Mouse (Mus musculus): ENCODE measurements around the gene Tor1b. TPM values are rescaled to one million over a fixed set of nuclear protein-coding genes. Genes with fewer than 3 reads are reported as not detected.
"Not testable (repeated sequence)": the region's sequence is repeated elsewhere in the genome, so short reads cannot be mapped to it uniquely, and the experiment has no call there.

Gene Tor1b
- polyA plus RNA-seq, 1 experiment, result 41.7 TPM

DNA sequence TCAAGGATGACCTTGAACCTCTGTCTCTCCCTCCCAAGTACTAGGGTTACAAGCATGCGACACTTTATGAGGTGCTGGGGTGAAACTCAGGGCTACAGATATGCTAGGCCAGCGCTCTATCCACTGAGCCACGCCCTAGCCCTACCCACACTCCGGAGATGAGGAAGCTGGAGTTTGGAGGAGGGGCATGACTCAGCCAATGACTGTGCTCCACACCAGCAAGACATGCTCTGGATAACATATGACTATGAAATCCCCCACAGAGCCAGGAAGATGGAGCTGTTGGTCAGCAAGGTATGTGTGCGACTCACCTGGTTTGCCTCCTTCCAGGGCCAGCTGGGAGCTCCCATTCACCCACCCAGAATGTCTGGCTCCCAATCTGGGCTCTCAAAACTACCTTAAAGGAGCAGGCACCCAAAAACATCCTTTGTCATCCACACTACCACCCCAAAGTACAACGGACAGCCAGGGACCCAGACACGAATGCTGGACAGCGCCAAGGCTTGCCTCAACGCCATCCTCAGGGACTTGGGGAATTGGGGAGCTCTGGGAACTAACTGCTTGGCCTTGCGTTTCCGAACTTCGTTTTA is 23.8 kb upstream of the Tor1b start:
- Histone ChIP-seq H3K4me1 (replicated peaks; ENCODE audit: control insufficient read depth, insufficient read depth, low read length) (peaks cover 14% of the 10 kb centered on the region), H3K4me3 (ENCODE audit: control insufficient read depth, insufficient read depth, low read length) (peak overlapping the region; percentile 5; the same call in 1 of the 2 replicates), H3K27ac (ENCODE audit: control insufficient read depth, insufficient read depth, low read length) (peak overlapping the region; percentile 42; the same call in 1 of the 2 replicates), H3K36me3 (ENCODE audit: control insufficient read depth, insufficient read depth, low read length) (no peaks in the 10 kb centered on the region), H3K27me3 (ENCODE audit: control insufficient read depth, insufficient read depth, low read length) (no peaks in the 10 kb centered on the region)
- DNase-seq, result no peak
- TF ChIP-seq CTCF (IDR thresholded peaks at IDR 0.05; ENCODE audit: borderline replicate concordance, control insufficient read depth, extremely low read depth, insufficient read depth, low read length, poor library complexity), result no peak
- no peak for TF ChIP-seq POLR2A (IDR thresholded peaks at IDR 0.05; ENCODE audit: control insufficient read depth, extremely low read depth, insufficient read depth, low read length, poor library complexity)
- WGBS, result 27% methylated on average over 12 of the region's 12 CpGs

DNA sequence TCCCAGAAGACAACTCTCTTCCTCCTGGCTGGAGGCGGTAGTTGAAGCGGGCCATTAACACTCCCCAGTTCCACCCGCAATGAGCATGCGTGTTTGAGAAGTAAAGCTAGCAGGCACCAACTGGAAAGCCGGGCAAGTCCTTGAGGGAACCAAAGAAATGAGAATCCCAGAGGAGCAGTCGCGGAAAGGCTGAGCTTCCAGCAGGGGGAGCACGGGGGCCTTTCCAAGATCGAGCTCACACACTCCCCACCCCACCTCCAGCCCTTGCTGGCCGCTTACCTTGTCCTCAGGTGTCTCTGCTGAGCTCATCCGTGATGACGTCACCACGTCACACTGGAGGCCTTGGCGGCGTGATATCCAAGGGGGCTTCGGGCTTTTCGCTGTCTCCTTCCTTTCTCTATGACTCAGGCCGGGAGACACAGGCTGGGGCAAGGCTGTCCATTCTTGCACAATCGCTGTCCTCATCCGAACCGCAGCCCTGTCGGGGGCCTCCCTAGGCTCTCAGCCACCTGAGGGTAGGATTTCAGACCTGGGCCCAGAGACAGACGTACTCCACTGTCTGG is 23.2 kb upstream of the Tor1b start, which contains the start of gene Ptges:
TSS of gene Ptges (minus strand) at position 381 of the 563 bp plus-strand sequence.
- peak; percentile 63 for DNase-seq
- TF ChIP-seq POLR2A (IDR thresholded peaks at IDR 0.05; ENCODE audit: control insufficient read depth, extremely low read depth, insufficient read depth, low read length, poor library complexity) (no peak), CTCF (IDR thresholded peaks at IDR 0.05; ENCODE audit: borderline replicate concordance, control insufficient read depth, extremely low read depth, insufficient read depth, low read length, poor library complexity) (peak; percentile 65; the same call in 1 of the 2 replicates)
- Histone ChIP-seq H3K36me3 (ENCODE audit: control insufficient read depth, insufficient read depth, low read length) (no peaks in the 10 kb centered on the region), H3K4me3 (ENCODE audit: control insufficient read depth, insufficient read depth, low read length) (peak within 1 kb of the TSS; percentile 5; the same call in 1 of the 2 replicates), H3K4me1 (replicated peaks; ENCODE audit: control insufficient read depth, insufficient read depth, low read length) (peaks cover 14% of the 10 kb centered on the region), H3K27ac (ENCODE audit: control insufficient read depth, insufficient read depth, low read length) (peak within 1 kb of the TSS; percentile 42; the same call in 1 of the 2 replicates), H3K27me3 (ENCODE audit: control insufficient read depth, insufficient read depth, low read length) (no peaks in the 10 kb centered on the region)
- WGBS, result 8% methylated on average over 23 of the region's 23 CpGs

DNA sequence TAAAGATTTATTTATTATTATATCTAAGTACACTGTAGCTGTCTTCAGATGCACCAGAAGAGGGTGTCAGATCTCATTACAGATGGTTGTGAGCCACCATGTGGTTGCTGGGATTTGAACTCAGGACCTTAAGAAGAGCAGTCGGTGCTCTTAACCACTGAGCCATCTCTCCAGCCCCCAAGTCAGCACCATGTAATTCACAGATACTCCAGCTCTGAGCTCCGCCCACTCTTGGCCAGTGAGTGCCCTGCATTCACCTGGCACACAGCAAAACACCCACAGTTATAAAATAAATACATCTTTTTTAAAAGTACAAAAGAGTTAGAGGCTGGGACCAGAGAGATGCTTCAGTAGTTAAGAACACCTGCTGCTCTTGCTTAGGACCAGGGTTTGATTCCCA is 21.9 kb upstream of the Tor1b start:
- not testable (repeated sequence) for H3K27ac ChIP-seq (ENCODE audit: control insufficient read depth, insufficient read depth, low read length); H3K27me3 ChIP-seq (ENCODE audit: control insufficient read depth, insufficient read depth, low read length); DNase-seq; H3K36me3 ChIP-seq (ENCODE audit: control insufficient read depth, insufficient read depth, low read length); H3K4me3 ChIP-seq (ENCODE audit: control insufficient read depth, insufficient read depth, low read length)
- H3K4me1 ChIP-seq (replicated peaks; ENCODE audit: control insufficient read depth, insufficient read depth, low read length), result peaks cover 14% of the 10 kb centered on the region
- WGBS, result 97% methylated on average over 2 of the region's 2 CpGs

DNA sequence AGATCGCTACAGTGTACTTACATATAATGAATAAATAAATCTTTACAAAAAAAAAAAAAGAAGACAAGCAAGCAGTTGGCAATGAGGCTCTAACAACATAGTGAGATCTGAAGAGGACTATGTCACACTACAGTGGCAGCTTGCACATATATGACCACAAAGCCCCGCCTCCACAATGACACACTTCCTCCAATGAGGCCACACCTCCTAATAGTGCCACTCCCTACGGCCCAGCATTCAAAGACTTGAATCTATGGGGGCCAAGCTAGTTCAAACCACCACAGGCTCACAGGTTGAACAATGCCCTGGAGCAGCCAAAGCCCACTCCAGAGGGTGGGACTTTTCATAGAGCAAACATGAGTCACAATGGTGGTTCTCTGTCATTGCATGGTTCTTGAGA is 20.8 kb upstream of the Tor1b start:
- Histone ChIP-seq H3K27me3 (ENCODE audit: control insufficient read depth, insufficient read depth, low read length) (no peaks in the 10 kb centered on the region), H3K4me3 (ENCODE audit: control insufficient read depth, insufficient read depth, low read length) (no peak overlapping the region), H3K27ac (ENCODE audit: control insufficient read depth, insufficient read depth, low read length) (no peak overlapping the region), H3K36me3 (ENCODE audit: control insufficient read depth, insufficient read depth, low read length) (no peaks in the 10 kb centered on the region), H3K4me1 (replicated peaks; ENCODE audit: control insufficient read depth, insufficient read depth, low read length) (peaks cover 13% of the 10 kb centered on the region)
- TF ChIP-seq CTCF (IDR thresholded peaks at IDR 0.05; ENCODE audit: borderline replicate concordance, control insufficient read depth, extremely low read depth, insufficient read depth, low read length, poor library complexity) (no peak), POLR2A (IDR thresholded peaks at IDR 0.05; ENCODE audit: control insufficient read depth, extremely low read depth, insufficient read depth, low read length, poor library complexity) (no peak)
- WGBS, result 82% methylated on average over 3 of the region's 3 CpGs
- no peak for DNase-seq

DNA sequence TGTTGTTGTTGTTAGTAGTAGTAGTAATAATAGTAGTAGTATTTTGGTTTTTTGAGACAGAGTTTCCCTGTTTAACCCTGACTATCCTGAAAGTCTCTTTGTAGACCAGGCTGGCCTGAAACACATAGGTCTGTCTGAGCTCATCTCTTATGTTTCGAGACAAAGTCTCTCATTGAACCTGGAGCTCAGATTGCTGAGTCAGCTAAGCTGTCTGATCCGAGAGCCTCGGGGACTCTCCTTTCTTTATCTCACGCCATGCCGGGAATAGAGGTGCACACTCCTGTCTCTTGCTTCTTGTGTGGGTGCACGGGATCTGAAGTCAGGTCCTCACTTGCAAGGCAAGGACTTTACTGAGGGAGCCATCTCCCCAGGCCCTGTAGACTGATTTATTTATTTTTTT is 19.7 kb upstream of the Tor1b start:
- Histone ChIP-seq H3K27me3 (ENCODE audit: control insufficient read depth, insufficient read depth, low read length) (no peaks in the 10 kb centered on the region), H3K27ac (ENCODE audit: control insufficient read depth, insufficient read depth, low read length) (no peak overlapping the region), H3K36me3 (ENCODE audit: control insufficient read depth, insufficient read depth, low read length) (no peaks in the 10 kb centered on the region), H3K4me1 (replicated peaks; ENCODE audit: control insufficient read depth, insufficient read depth, low read length) (peaks cover 4% of the 10 kb centered on the region), H3K4me3 (ENCODE audit: control insufficient read depth, insufficient read depth, low read length) (no peak overlapping the region)
- 90% methylated on average over 6 of the region's 6 CpGs for WGBS
- TF ChIP-seq CTCF (IDR thresholded peaks at IDR 0.05; ENCODE audit: borderline replicate concordance, control insufficient read depth, extremely low read depth, insufficient read depth, low read length, poor library complexity), result no peak
- TF ChIP-seq POLR2A (IDR thresholded peaks at IDR 0.05; ENCODE audit: control insufficient read depth, extremely low read depth, insufficient read depth, low read length, poor library complexity), result no peak
- DNase-seq, result no peak

DNA sequence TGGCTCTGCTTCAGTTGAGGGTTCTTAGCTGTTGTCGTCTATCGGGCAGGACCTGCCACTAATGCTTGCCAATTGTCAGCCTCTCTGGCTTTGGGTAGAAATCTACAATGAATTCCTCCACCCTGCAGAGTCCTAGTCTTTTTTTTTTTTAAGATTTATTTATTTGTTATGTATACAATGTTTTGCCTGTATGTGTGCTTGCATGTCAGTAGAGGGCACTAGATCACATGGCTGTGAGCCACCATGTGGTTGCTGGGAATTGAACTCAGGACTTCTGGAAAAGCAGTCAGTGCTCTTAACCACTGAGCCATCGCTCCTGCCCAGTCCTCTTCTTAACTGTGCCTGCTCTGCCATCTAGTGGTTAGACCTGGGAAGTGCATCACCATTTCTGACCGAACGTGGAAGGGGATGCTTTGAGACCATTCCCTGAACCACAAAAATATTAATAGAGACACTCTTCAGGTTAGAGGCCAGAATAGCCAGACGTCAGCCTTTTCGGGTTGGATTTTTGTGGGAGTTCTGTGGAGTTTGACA is 18.8 kb upstream of the Tor1b start:
- H3K4me1 ChIP-seq (replicated peaks; ENCODE audit: control insufficient read depth, insufficient read depth, low read length), result peaks cover 4% of the 10 kb centered on the region
- TF ChIP-seq CTCF (IDR thresholded peaks at IDR 0.05; ENCODE audit: borderline replicate concordance, control insufficient read depth, extremely low read depth, insufficient read depth, low read length, poor library complexity) (no peak), POLR2A (IDR thresholded peaks at IDR 0.05; ENCODE audit: control insufficient read depth, extremely low read depth, insufficient read depth, low read length, poor library complexity) (no peak)
- no peak overlapping the region for H3K27ac ChIP-seq (ENCODE audit: control insufficient read depth, insufficient read depth, low read length)
- H3K4me3 ChIP-seq (ENCODE audit: control insufficient read depth, insufficient read depth, low read length), result no peak overlapping the region
- H3K36me3 ChIP-seq (ENCODE audit: control insufficient read depth, insufficient read depth, low read length), result no peaks in the 10 kb centered on the region
- H3K27me3 ChIP-seq (ENCODE audit: control insufficient read depth, insufficient read depth, low read length), result no peaks in the 10 kb centered on the region
- WGBS, result 20% methylated on average over 7 of the region's 7 CpGs
- DNase-seq, result peak; percentile 73

Measured in thymus, adult 2 months (tissue).